Mouse (Mus musculus): ENCODE data around the gene Fgfr2.

The Fgfr2 gene

GRCm38 (mm10) chr7:132005996-132006696 lies 1117.0 kb downstream of the Fgfr2 start:
- no peak for DNase-seq (ENCODE audit: low read depth, low spot score)

GRCm38 (mm10) chr7:131992873-131993272 lies 1130.3 kb downstream of the Fgfr2 start:
- no peak for DNase-seq (ENCODE audit: low read depth, low spot score)

- no peak for DNase-seq (ENCODE audit: low read depth, low spot score)
These were observed 1130.9 kb downstream of the Fgfr2 start for GRCm38 (mm10) chr7:131992226-131992625.

- DNase-seq (ENCODE audit: low read depth, low spot score): no peak
These were observed 1134.1 kb downstream of the Fgfr2 start for GRCm38 (mm10) chr7:131989056-131989455.

GRCm38 (mm10) chr7:131978609-131979008 lies 1144.5 kb downstream of the Fgfr2 start:
- DNase-seq (ENCODE audit: low read depth, low spot score): no peak

GRCm38 (mm10) chr7:131975867-131976266 lies 1147.3 kb downstream of the Fgfr2 start:
- DNase-seq (ENCODE audit: low read depth, low spot score): no peak

- DNase-seq (ENCODE audit: low read depth, low spot score): no peak
These were observed 1152.9 kb downstream of the Fgfr2 start for GRCm38 (mm10) chr7:131970255-131970654.

- DNase-seq (ENCODE audit: low read depth, low spot score): no peak
These were observed 1156.1 kb downstream of the Fgfr2 start for GRCm38 (mm10) chr7:131966916-131967494.

- no peak for DNase-seq (ENCODE audit: low read depth, low spot score)
These were observed 1156.9 kb downstream of the Fgfr2 start, which contains the start of gene Gpr26 for GRCm38 (mm10) chr7:131966023-131966915. TSS of gene Gpr26 (plus strand) at chr7:131966460.

GRCm38 (mm10) chr7:131960551-131960950 lies 1162.6 kb downstream of the Fgfr2 start:
- no peak for DNase-seq (ENCODE audit: low read depth, low spot score)

GRCm38 (mm10) chr7:131958705-131959104 lies 1164.4 kb downstream of the Fgfr2 start:
- no peak for DNase-seq (ENCODE audit: low read depth, low spot score)

- DNase-seq (ENCODE audit: low read depth, low spot score): no peak
These were observed 1169.7 kb downstream of the Fgfr2 start for GRCm38 (mm10) chr7:131953402-131953801.

- no peak for DNase-seq (ENCODE audit: low read depth, low spot score)
These were observed 1172.0 kb downstream of the Fgfr2 start for GRCm38 (mm10) chr7:131951131-131951530.

- DNase-seq (ENCODE audit: low read depth, low spot score): no peak
These were observed 1185.5 kb downstream of the Fgfr2 start for GRCm38 (mm10) chr7:131937611-131938010.

GRCm38 (mm10) chr7:131927288-131928050 lies 1195.7 kb downstream of the Fgfr2 start:
- DNase-seq (ENCODE audit: low read depth, low spot score): no peak

- DNase-seq (ENCODE audit: low read depth, low spot score): no peak
These were observed 1205.8 kb downstream of the Fgfr2 start for GRCm38 (mm10) chr7:131917384-131917783.

GRCm38 (mm10) chr7:131909611-131910010 lies 1213.5 kb downstream of the Fgfr2 start:
- DNase-seq (ENCODE audit: low read depth, low spot score): no peak

GRCm38 (mm10) chr7:131906499-131907190 lies 1216.5 kb downstream of the Fgfr2 start:
- no peak for DNase-seq (ENCODE audit: low read depth, low spot score)

- peak; percentile 60 for DNase-seq (ENCODE audit: low read depth, low spot score)
These were observed 1223.8 kb downstream of the Fgfr2 start for GRCm38 (mm10) chr7:131899356-131899755.

GRCm38 (mm10) chr7:131897282-131897681 lies 1225.9 kb downstream of the Fgfr2 start:
- DNase-seq (ENCODE audit: low read depth, low spot score): no peak

GRCm38 (mm10) chr7:131882824-131883223 lies 1240.3 kb downstream of the Fgfr2 start:
- no peak for DNase-seq (ENCODE audit: low read depth, low spot score)
